Mouse (Mus musculus) megakaryocyte, embryonic 14.5 days (primary cell): ENCODE measurements at regions not wholly inside any gene's neighbourhood (a gene's known extent, or its start where the extent isn't known, plus 50 kb on each side); places are given as distances from the start of the nearest gene placed in this dataset.
"Not testable (repeated sequence)": the region's sequence is repeated elsewhere in the genome, so short reads cannot be mapped to it uniquely, and the experiment has no call there.

ENCODE experiments used
- H3K27me3 ChIP-seq: replicated peaks from 2 replicates; pipeline ENCODE3; 2012; ENCODE audit warnings: inconsistent platforms
- H3K36me3 ChIP-seq: replicated peaks from 2 replicates; pipeline ENCODE3; 2012; ENCODE audit warnings: low read length, inconsistent platforms, mixed read lengths
- H3K4me1 ChIP-seq: 2 replicates; pipeline ENCODE4 v1.6.1; 2012; ENCODE audit warnings: inconsistent platforms
- H3K4me3 ChIP-seq: replicated peaks from 2 replicates; pipeline ENCODE3; 2012; ENCODE audit warnings: moderate library complexity, mild to moderate bottlenecking, inconsistent platforms
- H3K9me3 ChIP-seq: 2 replicates; pipeline ENCODE4 v1.6.1; 2012; ENCODE audit warnings: inconsistent platforms
- FLI1 ChIP-seq: IDR thresholded peaks from 2 replicates; pipeline ENCODE4 v1.6.1; 2012; ENCODE audit warnings: low read length, inconsistent platforms, mixed read lengths
- GATA1 ChIP-seq: IDR thresholded peaks from 3 replicates; pipeline ENCODE4 v1.6.1; 2012; ENCODE audit warnings: mixed read lengths, low read length, inconsistent platforms, borderline replicate concordance

GRCm38 (mm10) chr9:113123004-113123692 lies 584.9 kb downstream of the Pdcd6ip start:
- no peak for TF ChIP-seq GATA1
- TF ChIP-seq FLI1, result no peak
- Histone ChIP-seq H3K36me3 (no peaks in the 10 kb centered on the region), H3K4me3 (peak overlapping the region; percentile 12), H3K9me3 (peaks cover 35% of the 10 kb centered on the region), H3K27me3 (no peaks in the 10 kb centered on the region), H3K4me1 (no peaks in the 10 kb centered on the region)

GRCm38 (mm10) chr9:113122253-113122749 lies 585.8 kb downstream of the Pdcd6ip start:
- no peak overlapping the region for H3K4me3 ChIP-seq
- H3K9me3 ChIP-seq, result peaks cover 31% of the 10 kb centered on the region
- H3K36me3 ChIP-seq, result no peaks in the 10 kb centered on the region
- no peak for TF ChIP-seq GATA1
- no peak for TF ChIP-seq FLI1
- H3K4me1 ChIP-seq, result no peaks in the 10 kb centered on the region
- no peaks in the 10 kb centered on the region for H3K27me3 ChIP-seq

- H3K4me3 ChIP-seq, result no peak overlapping the region
- no peaks in the 10 kb centered on the region for H3K27me3 ChIP-seq
- H3K9me3 ChIP-seq, result peaks cover 38% of the 10 kb centered on the region
- H3K4me1 ChIP-seq, result no peaks in the 10 kb centered on the region
- no peak for TF ChIP-seq GATA1
- TF ChIP-seq FLI1, result no peak
- no peaks in the 10 kb centered on the region for H3K36me3 ChIP-seq
Observed at GRCm38 (mm10) chr9:113120385-113120784, 587.7 kb downstream of the Pdcd6ip start.

GRCm38 (mm10) chr9:113119721-113120120 lies 588.3 kb downstream of the Pdcd6ip start:
- no peak overlapping the region for H3K4me3 ChIP-seq
- H3K27me3 ChIP-seq, result no peaks in the 10 kb centered on the region
- no peak for TF ChIP-seq GATA1
- no peak for TF ChIP-seq FLI1
- no peaks in the 10 kb centered on the region for H3K4me1 ChIP-seq
- no peaks in the 10 kb centered on the region for H3K36me3 ChIP-seq
- H3K9me3 ChIP-seq, result peaks cover 39% of the 10 kb centered on the region

- Histone ChIP-seq H3K4me1 (no peaks in the 10 kb centered on the region), H3K4me3 (no peak overlapping the region), H3K36me3 (no peaks in the 10 kb centered on the region), H3K9me3 (peaks cover 46% of the 10 kb centered on the region), H3K27me3 (no peaks in the 10 kb centered on the region)
- TF ChIP-seq GATA1 (no peak), FLI1 (no peak)
Observed at GRCm38 (mm10) chr9:113115576-113115975, 592.5 kb downstream of the Pdcd6ip start.

- Histone ChIP-seq H3K4me3 (no peak overlapping the region), H3K27me3 (no peaks in the 10 kb centered on the region), H3K9me3 (peaks cover 58% of the 10 kb centered on the region), H3K4me1 (no peaks in the 10 kb centered on the region), H3K36me3 (no peaks in the 10 kb centered on the region)
- TF ChIP-seq GATA1, result no peak
- TF ChIP-seq FLI1, result no peak
Observed at GRCm38 (mm10) chr9:113112753-113113152, 595.3 kb downstream of the Pdcd6ip start.

- Histone ChIP-seq H3K4me3 (no peak overlapping the region), H3K27me3 (no peaks in the 10 kb centered on the region), H3K9me3 (peaks cover 48% of the 10 kb centered on the region), H3K36me3 (no peaks in the 10 kb centered on the region), H3K4me1 (no peaks in the 10 kb centered on the region)
- no peak for TF ChIP-seq FLI1
- no peak for TF ChIP-seq GATA1
Observed at GRCm38 (mm10) chr9:113101733-113102132, 606.3 kb downstream of the Pdcd6ip start.

- H3K9me3 ChIP-seq, result peaks cover 48% of the 10 kb centered on the region
- no peaks in the 10 kb centered on the region for H3K36me3 ChIP-seq
- TF ChIP-seq GATA1, result no peak
- no peak for TF ChIP-seq FLI1
- H3K4me1 ChIP-seq, result no peaks in the 10 kb centered on the region
- H3K27me3 ChIP-seq, result no peaks in the 10 kb centered on the region
- no peak overlapping the region for H3K4me3 ChIP-seq
Observed at GRCm38 (mm10) chr9:113100641-113101040, 607.4 kb downstream of the Pdcd6ip start.

GRCm38 (mm10) chr9:113095421-113095820 lies 612.6 kb downstream of the Pdcd6ip start:
- peaks cover 56% of the 10 kb centered on the region for H3K9me3 ChIP-seq
- not testable (repeated sequence) for H3K36me3 ChIP-seq, H3K4me3 ChIP-seq, H3K4me1 ChIP-seq, H3K27me3 ChIP-seq

GRCm38 (mm10) chr9:113093863-113094390 lies 614.1 kb downstream of the Pdcd6ip start:
- H3K36me3 ChIP-seq, result no peaks in the 10 kb centered on the region
- TF ChIP-seq FLI1 (no peak), GATA1 (no peak)
- H3K27me3 ChIP-seq, result no peaks in the 10 kb centered on the region
- H3K9me3 ChIP-seq, result peaks cover 56% of the 10 kb centered on the region
- H3K4me3 ChIP-seq, result no peak overlapping the region
- no peaks in the 10 kb centered on the region for H3K4me1 ChIP-seq
